Mouse (Mus musculus) kidney, embryonic 16.5 days (tissue): ENCODE data around the gene Cldn10. TPM values are rescaled to one million over a fixed set of nuclear protein-coding genes. Genes with fewer than 3 reads are reported as not detected.
"Not testable (repeated sequence)": the region's sequence is repeated elsewhere in the genome, so short reads cannot be mapped to it uniquely, and the experiment has no call there.

Experiments used
- ATAC-seq: fragments of 200-750 bp; cut with Nextera tagmentation; 2 replicates; pipeline ENCODE4 v1.8.0; 2017; ENCODE audit warnings: moderate TSS enrichment; ENCODE audit not compliant: low FRiP score, low TSS enrichment
- H3K27ac ChIP-seq: fragments of 300-500 bp; sonication (generic); 2 replicates; pipeline ENCODE4 v1.5.1; 2014; ENCODE audit warnings: low read length
- H3K27me3 ChIP-seq: fragments of 300-500 bp; sonication (generic); 2 replicates; pipeline ENCODE4 v1.6.1; 2014; ENCODE audit warnings: low read length, control low read depth, mixed read lengths; ENCODE audit not compliant: insufficient read depth
- H3K36me3 ChIP-seq: fragments of 300-500 bp; sonication (generic); 2 replicates; pipeline ENCODE4 v1.6.1; 2014; ENCODE audit warnings: low read length, control low read depth, mixed read lengths; ENCODE audit not compliant: insufficient read depth
- H3K4me1 ChIP-seq: fragments of 300-500 bp; sonication (generic); 2 replicates; pipeline ENCODE4 v1.6.1; 2014; ENCODE audit warnings: low read length, control low read depth, mixed read lengths; ENCODE audit not compliant: insufficient read depth
- H3K4me2 ChIP-seq: fragments of 300-500 bp; sonication (generic); replicated peaks from 2 replicates; pipeline ENCODE4 v1.6.1; 2014; ENCODE audit warnings: low read depth, low read length
- H3K4me3 ChIP-seq: fragments of 300-500 bp; sonication (generic); 2 replicates; pipeline ENCODE4 v1.5.1; 2014; ENCODE audit warnings: mild to moderate bottlenecking, low read length
- H3K9ac ChIP-seq: fragments of 300-500 bp; sonication (generic); replicated peaks from 2 replicates; pipeline ENCODE4 v1.6.1; 2014; ENCODE audit warnings: low read length
- H3K9me3 ChIP-seq: fragments of 300-500 bp; sonication (generic); 2 replicates; pipeline ENCODE4 v1.6.1; 2016; ENCODE audit warnings: low read length, control low read depth
- WGBS: fragments of 180-500 bp; shearing (Covaris S2); extraction: QIAGEN DNeasy Blood & Tissue Kit; methylation state at CpG from one replicate; pipeline ENCODE4 v1.1.7; 2014; 5-methylcytosine and 5-hydroxymethylcytosine counted together
- polyA plus RNA-seq: library from polyadenylated mRNA; unstranded; fragments of >200 nt; fragmentation: Nextera tagmentation; extraction: Ambion mirVana; gene quantifications from 2 replicates; pipeline ENCODE4 v1.2.1, GENCODE M21; 2015

Cldn10 gene
- polyA plus RNA-seq: 41.3 and 49.3 TPM in 2 replicates

GRCm38 (mm10) chr14:118787621-118788020, at the start of gene Cldn10:
Cldn10 (plus strand) TSS chr14:118787908.
- Histone ChIP-seq H3K27ac (peak within 1 kb of the TSS; percentile 67), H3K9ac (no peak within 1 kb of the TSS; the same call in 1 of the 2 replicates), H3K36me3 (no peaks in the 10 kb centered on the region), H3K4me2 (peak within 1 kb of the TSS; percentile 19; the same call in 1 of the 2 replicates), H3K4me1 (no peaks in the 10 kb centered on the region; the same call in 1 of the 2 replicates), H3K9me3 (no peaks in the 10 kb centered on the region), H3K4me3 (no peak within 1 kb of the TSS; the same call in 1 of the 2 replicates), H3K27me3 (no peaks in the 10 kb centered on the region)
- no peak for ATAC-seq
- 49% methylated on average over 4 of the region's 4 CpGs for WGBS

- H3K36me3 ChIP-seq: no peaks in the 10 kb centered on the region
- H3K4me2 ChIP-seq: no peak overlapping the region
- no peak overlapping the region for H3K9ac ChIP-seq
- no peak overlapping the region for H3K4me3 ChIP-seq
- no peaks in the 10 kb centered on the region for H3K27me3 ChIP-seq
- no peak for ATAC-seq
- no peak overlapping the region for H3K27ac ChIP-seq
- no peaks in the 10 kb centered on the region; the same call in 1 of the 2 replicates for H3K4me1 ChIP-seq
- peaks cover 8% of the 10 kb centered on the region for H3K9me3 ChIP-seq
Observed at GRCm38 (mm10) chr14:118741780-118742179, 45.9 kb upstream of the Cldn10 start.

GRCm38 (mm10) chr14:118742862-118743261, 44.8 kb upstream of the Cldn10 start:
- Histone ChIP-seq H3K4me2 (no peak overlapping the region), H3K36me3 (no peaks in the 10 kb centered on the region), H3K9me3 (peaks cover 8% of the 10 kb centered on the region), H3K4me3 (no peak overlapping the region), H3K27ac (no peak overlapping the region), H3K9ac (no peak overlapping the region), H3K4me1 (no peaks in the 10 kb centered on the region), H3K27me3 (no peaks in the 10 kb centered on the region)
- WGBS: 74% methylated on average over 5 of the region's 5 CpGs
- no peak for ATAC-seq

GRCm38 (mm10) chr14:118749068-118749467, 38.6 kb upstream of the Cldn10 start:
- Histone ChIP-seq H3K4me2 (no peak overlapping the region), H3K9ac (no peak overlapping the region), H3K27me3 (no peaks in the 10 kb centered on the region), H3K27ac (no peak overlapping the region), H3K9me3 (no peaks in the 10 kb centered on the region), H3K4me3 (no peak overlapping the region), H3K4me1 (no peaks in the 10 kb centered on the region), H3K36me3 (no peaks in the 10 kb centered on the region)
- 95% methylated on average over 2 of the region's 2 CpGs for WGBS
- no peak for ATAC-seq

GRCm38 (mm10) chr14:118749715-118750114, 38.0 kb upstream of the Cldn10 start:
- H3K4me2 ChIP-seq: no peak overlapping the region
- H3K9me3 ChIP-seq: no peaks in the 10 kb centered on the region
- H3K36me3 ChIP-seq: no peaks in the 10 kb centered on the region

GRCm38 (mm10) chr14:118750505-118751192, 37.1 kb upstream of the Cldn10 start:
- 84% methylated on average over 6 of the region's 6 CpGs for WGBS
- no peak overlapping the region for H3K4me2 ChIP-seq
- no peaks in the 10 kb centered on the region for H3K36me3 ChIP-seq
- ATAC-seq: no peak
- no peaks in the 10 kb centered on the region for H3K4me1 ChIP-seq
- H3K9ac ChIP-seq: no peak overlapping the region
- no peaks in the 10 kb centered on the region for H3K27me3 ChIP-seq
- no peak overlapping the region for H3K4me3 ChIP-seq
- H3K9me3 ChIP-seq: no peaks in the 10 kb centered on the region
- no peak overlapping the region for H3K27ac ChIP-seq

More at GRCm38 (mm10) chr14:118749715-118750114, 38.0 kb upstream of the Cldn10 start:
- H3K27ac ChIP-seq: no peak overlapping the region
- H3K27me3 ChIP-seq: no peaks in the 10 kb centered on the region
- H3K4me1 ChIP-seq: no peaks in the 10 kb centered on the region
- ATAC-seq: no peak
- no peak overlapping the region for H3K9ac ChIP-seq
- 64% methylated on average over 4 of the region's 4 CpGs for WGBS
- H3K4me3 ChIP-seq: no peak overlapping the region

- 72% methylated on average over 8 of the region's 8 CpGs for WGBS
- Histone ChIP-seq H3K36me3 (no peaks in the 10 kb centered on the region), H3K9me3 (no peaks in the 10 kb centered on the region), H3K27ac (no peak overlapping the region), H3K4me3 (no peak overlapping the region), H3K4me2 (no peak overlapping the region), H3K9ac (no peak overlapping the region), H3K27me3 (no peaks in the 10 kb centered on the region), H3K4me1 (no peaks in the 10 kb centered on the region)
- ATAC-seq: no peak
Observed at GRCm38 (mm10) chr14:118751193-118751753, 36.4 kb upstream of the Cldn10 start.

GRCm38 (mm10) chr14:118756015-118756414, 31.7 kb upstream of the Cldn10 start:
- H3K9me3 ChIP-seq: no peaks in the 10 kb centered on the region
- no peak overlapping the region for H3K4me2 ChIP-seq
- WGBS: 79% methylated on average over 4 of the region's 4 CpGs

GRCm38 (mm10) chr14:118756566-118756965, 31.1 kb upstream of the Cldn10 start:
- H3K36me3 ChIP-seq: no peaks in the 10 kb centered on the region
- H3K27me3 ChIP-seq: no peaks in the 10 kb centered on the region
- no peak overlapping the region for H3K4me3 ChIP-seq
- H3K4me1 ChIP-seq: no peaks in the 10 kb centered on the region
- 62% methylated on average over 3 of the region's 3 CpGs for WGBS
- H3K9ac ChIP-seq: no peak overlapping the region
- H3K27ac ChIP-seq: no peak overlapping the region
- no peaks in the 10 kb centered on the region for H3K9me3 ChIP-seq
- H3K4me2 ChIP-seq: no peak overlapping the region
- no peak for ATAC-seq

More at GRCm38 (mm10) chr14:118756015-118756414, 31.7 kb upstream of the Cldn10 start:
- no peak overlapping the region for H3K4me3 ChIP-seq
- H3K4me1 ChIP-seq: no peaks in the 10 kb centered on the region
- no peaks in the 10 kb centered on the region for H3K27me3 ChIP-seq
- no peak overlapping the region for H3K9ac ChIP-seq
- no peaks in the 10 kb centered on the region for H3K36me3 ChIP-seq
- no peak overlapping the region for H3K27ac ChIP-seq
- no peak for ATAC-seq

- 94% methylated on average over 13 of the region's 13 CpGs for WGBS
- not testable (repeated sequence) for H3K27me3 ChIP-seq, H3K4me1 ChIP-seq, ATAC-seq, H3K27ac ChIP-seq, H3K4me3 ChIP-seq, H3K4me2 ChIP-seq, H3K9me3 ChIP-seq, H3K9ac ChIP-seq, H3K36me3 ChIP-seq
Observed at GRCm38 (mm10) chr14:118763362-118763761, 24.3 kb upstream of the Cldn10 start.
